Mouse (Mus musculus): ENCODE measurements at regions not wholly inside any gene's neighbourhood (a gene's known extent, or its start where the extent isn't known, plus 50 kb on each side); places are given as distances from the start of the nearest gene placed in this dataset.

GRCm38 (mm10) chr2:12614345-12614744 lies 195.1 kb upstream of the Mindy3 start:
- no peak for DNase-seq

DNA sequence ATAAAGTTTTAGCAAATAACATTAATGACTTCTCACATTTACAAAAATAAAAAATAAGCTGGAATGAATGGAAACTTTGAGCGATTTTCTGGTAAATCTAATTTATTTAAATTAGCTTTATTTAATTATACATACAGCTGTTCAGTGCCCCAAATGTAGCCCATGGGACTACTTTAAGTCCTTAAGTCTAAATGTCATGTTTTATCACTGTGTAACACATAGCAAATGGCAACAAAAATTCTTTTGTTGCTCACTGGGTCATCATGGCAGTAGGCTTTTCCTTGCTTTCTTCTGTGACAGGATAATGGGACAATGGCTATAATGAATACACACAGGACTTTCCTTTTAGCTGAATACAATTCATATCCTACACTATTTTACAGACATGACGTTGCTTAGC lies 194.6 kb upstream of the Mindy3 start:
- no peak for DNase-seq

DNA sequence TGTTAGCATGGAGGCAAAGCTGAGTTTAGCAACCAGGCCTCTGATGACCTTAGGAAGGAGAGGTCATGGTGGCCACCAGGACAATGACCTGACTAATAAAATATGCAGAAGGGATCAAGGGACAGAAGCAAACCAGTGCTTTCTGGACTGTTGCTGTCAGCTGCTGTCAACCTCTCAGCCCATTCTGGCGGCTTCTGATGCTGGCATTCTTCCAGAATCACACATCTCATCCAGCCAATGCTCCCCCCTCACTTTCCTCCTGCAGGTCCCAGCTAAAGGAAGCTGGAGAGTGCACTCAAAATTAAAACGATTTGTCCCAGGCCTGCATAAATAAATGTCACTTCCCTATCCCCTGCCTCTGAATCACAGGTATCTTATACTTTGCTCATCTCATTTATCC lies 163.3 kb upstream of the Mindy3 start:
- DNase-seq = no peak

DNA sequence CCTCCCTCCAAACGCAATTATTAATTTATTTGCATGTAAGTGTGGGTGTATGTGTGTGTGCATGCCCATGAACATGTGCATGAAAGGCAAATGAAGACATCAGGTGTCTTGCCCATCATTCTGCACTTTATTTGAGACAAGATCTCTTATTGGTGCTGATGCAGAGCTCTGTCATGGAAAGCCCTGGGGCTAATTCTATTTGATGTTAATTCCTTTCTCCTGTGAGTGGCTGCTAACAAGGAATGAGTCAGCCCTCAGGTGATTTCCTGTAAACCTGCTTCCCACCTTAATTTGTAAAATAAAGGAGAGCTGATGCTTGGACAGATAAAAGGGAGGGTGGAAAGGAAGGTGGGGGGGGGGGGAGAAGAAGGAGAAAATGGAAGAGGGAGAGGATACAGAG lies 138.5 kb upstream of the Mindy3 start:
- DNase-seq = no peak

DNA sequence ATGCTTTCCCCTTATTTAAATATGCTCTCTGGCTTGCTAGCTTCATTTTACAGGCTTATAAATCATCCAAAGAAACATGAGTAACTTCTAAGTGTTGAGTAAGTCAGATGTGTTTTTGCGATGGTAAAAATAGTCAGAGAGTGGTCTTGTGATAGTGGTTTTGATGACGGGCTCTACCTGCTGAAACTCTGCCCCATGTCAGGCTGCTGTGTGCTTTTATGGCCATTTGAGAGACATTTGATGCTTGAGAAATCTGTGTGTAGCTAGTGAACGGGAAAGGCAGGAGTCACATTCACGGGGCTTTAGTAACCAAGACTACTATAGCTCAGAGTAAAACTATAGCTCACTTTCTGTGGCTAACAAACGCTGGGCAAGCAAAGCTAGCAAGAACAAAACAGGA lies 103.1 kb upstream of the Mindy3 start:
- DNase-seq = no peak

GRCm38 (mm10) chr2:12521744-12522143 lies 102.5 kb upstream of the Mindy3 start:
- no peak for DNase-seq

- peak; percentile 46 for DNase-seq
Measured at GRCm38 (mm10) chr2:12492369-12492768, 73.1 kb upstream of the Mindy3 start.

- DNase-seq = no peak
Measured at GRCm38 (mm10) chr2:12469440-12470339, 50.4 kb upstream of the Mindy3 start.

Data from thymus, postnatal 25 days (tissue).